Mouse (Mus musculus) stomach, postnatal 0 days (tissue): Measurements from ENCODE around the gene Olfr667. TPM values are rescaled to one million over a fixed set of nuclear protein-coding genes. Genes with fewer than 3 reads are reported as not detected.

Experiments used
- ATAC-seq: fragments of 200-750 bp; cut with Nextera tagmentation; 2 replicates; pipeline ENCODE4 v1.8.0; 2017; ENCODE audit not compliant: low FRiP score, low TSS enrichment
- DNase-seq: peaks from one replicate; pipeline ENCODE4 v3.0.0-alpha.2; 2016; ENCODE audit warnings: low spot score
- H3K27ac ChIP-seq: fragments of 300-500 bp; sonication (generic); replicated peaks from 2 replicates; pipeline ENCODE4 v1.5.1; 2014; ENCODE audit warnings: mild to moderate bottlenecking, control low read depth
- H3K27me3 ChIP-seq: fragments of 300-500 bp; sonication (generic); 2 replicates; pipeline ENCODE4 v1.6.1; 2014; ENCODE audit warnings: low read length; ENCODE audit not compliant: control insufficient read depth, insufficient read depth
- H3K36me3 ChIP-seq: fragments of 300-500 bp; sonication (generic); 2 replicates; pipeline ENCODE4 v1.6.1; 2014; ENCODE audit warnings: low read length, mixed read lengths; ENCODE audit not compliant: control insufficient read depth, insufficient read depth
- H3K4me1 ChIP-seq: fragments of 300-500 bp; sonication (generic); replicated peaks from 2 replicates; pipeline ENCODE4 v1.6.1; 2014; ENCODE audit warnings: antibody characterized with exemption; ENCODE audit not compliant: control insufficient read depth, insufficient read depth
- H3K4me2 ChIP-seq: fragments of 300-500 bp; sonication (generic); replicated peaks from 2 replicates; pipeline ENCODE4 v1.6.1; 2014; ENCODE audit warnings: low read depth, mild to moderate bottlenecking, control low read depth, moderate library complexity
- H3K4me3 ChIP-seq: fragments of 300-500 bp; sonication (generic); 2 replicates; pipeline ENCODE4 v1.5.1; 2014; ENCODE audit warnings: low read depth, low read length, control low read depth
- H3K9ac ChIP-seq: fragments of 300-500 bp; sonication (generic); 2 replicates; pipeline ENCODE4 v1.6.1; 2014; ENCODE audit warnings: mild to moderate bottlenecking, low read length, control low read depth, mixed read lengths
- H3K9me3 ChIP-seq: fragments of 300-500 bp; sonication (generic); 2 replicates; pipeline ENCODE4 v1.6.1; 2016; ENCODE audit warnings: low read length; ENCODE audit not compliant: control insufficient read depth
- CTCF ChIP-seq: IDR thresholded peaks from 2 replicates; pipeline ENCODE4 v1.5.1; 2016; ENCODE audit warnings: antibody characterized with exemption, low read depth, mild to moderate bottlenecking, moderate library complexity
- EP300 ChIP-seq: optimal IDR thresholded peaks from 2 replicates; pipeline ENCODE3; 2016; ENCODE audit warnings: antibody characterized with exemption
- whole genome bisulfite sequencing: fragments of 180-500 bp; shearing (Covaris S2); extraction: QIAGEN DNeasy Blood & Tissue Kit; methylation state at CpG from one replicate; pipeline ENCODE4 v1.1.7; 2014; 5-methylcytosine and 5-hydroxymethylcytosine counted together
- polyA plus RNA-seq: library from polyadenylated mRNA; unstranded; fragments of >200 nt; fragmentation: Nextera tagmentation; extraction: Ambion mirVana; gene quantifications from 2 replicates; pipeline ENCODE4 v1.2.1, GENCODE M21; 2015

The Olfr667 gene
- polyA plus RNA-seq, 1 experiment from 2014 or later = not detected

DNA sequence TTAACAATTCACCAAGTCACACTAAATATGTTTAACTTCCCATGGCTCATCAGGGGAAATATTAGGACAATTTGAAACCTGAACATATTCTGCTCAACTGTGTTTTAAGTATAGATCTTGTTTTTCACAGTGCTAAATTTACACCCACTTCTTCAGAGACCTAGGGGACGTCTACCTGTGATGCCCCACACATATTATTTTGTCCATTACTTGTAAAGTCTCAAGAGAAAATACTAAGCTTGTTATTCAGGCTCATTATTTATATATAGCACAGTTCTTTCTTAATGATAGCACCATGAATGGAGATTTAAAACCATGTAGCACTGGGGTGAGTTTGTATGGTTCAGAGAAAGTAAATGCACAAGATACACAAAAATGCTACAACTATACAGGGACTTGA lies 43.6 kb downstream of the Olfr667 start, which contains the start of gene Olfr665:
TSS of gene Olfr665 (plus strand) at position 301 of the 400 bp plus-strand sequence.
- WGBS = 26% methylated on average over 1 of the region's 1 CpGs
- H3K27ac ChIP-seq = no peak within 1 kb of the TSS
- ATAC-seq (no peak), DNase-seq (no peak)
- no peak within 1 kb of the TSS for H3K4me2 ChIP-seq
- TF ChIP-seq EP300 (no peak), CTCF (no peak)
- H3K27me3 ChIP-seq = no peaks in the 10 kb centered on the region
- no peaks in the 10 kb centered on the region for H3K4me1 ChIP-seq
- no peak within 1 kb of the TSS for H3K4me3 ChIP-seq
- no peak within 1 kb of the TSS for H3K9ac ChIP-seq
- H3K9me3 ChIP-seq = no peaks in the 10 kb centered on the region
- no peaks in the 10 kb centered on the region for H3K36me3 ChIP-seq

Other genes with a start within 250 kb of the Olfr667 start
- gene Olfr661, start 235.0 kb downstream of the Olfr667 start, polyA plus RNA-seq = not detected in 2 replicates
- gene Usp17le, start 144.0 kb downstream of the Olfr667 start, polyA plus RNA-seq = not detected in 2 replicates
- gene Usp17lb, start 78.9 kb downstream of the Olfr667 start, polyA plus RNA-seq = not detected in 2 replicates
- not detected in 2 replicates for gene Usp17la, start 64.5 kb downstream of the Olfr667 start, polyA plus RNA-seq
- not detected in 2 replicates for gene Olfr665, start 43.5 kb downstream of the Olfr667 start, polyA plus RNA-seq
- 0.10 TPM in 1 of 2 replicates, not detected in the other for gene Olfr666, start 25.5 kb downstream of the Olfr667 start, polyA plus RNA-seq
- not detected in 2 replicates for gene Olfr668, start 6.6 kb upstream of the Olfr667 start, polyA plus RNA-seq
- gene Olfr669, start 12.8 kb upstream of the Olfr667 start, polyA plus RNA-seq = not detected in 2 replicates
- not detected in 2 replicates for gene Olfr670, start 41.1 kb upstream of the Olfr667 start, polyA plus RNA-seq
- not detected in 2 replicates for gene Olfr671, start 57.6 kb upstream of the Olfr667 start, polyA plus RNA-seq
- not detected in 2 replicates for gene Olfr672, start 80.5 kb upstream of the Olfr667 start, polyA plus RNA-seq
- not detected in 2 replicates for gene Olfr675, start 107.0 kb upstream of the Olfr667 start, polyA plus RNA-seq
- gene Olfr676, start 111.2 kb upstream of the Olfr667 start, polyA plus RNA-seq = not detected in 2 replicates
- gene Olfr677, start 129.9 kb upstream of the Olfr667 start, polyA plus RNA-seq = not detected in 2 replicates
- not detected in 2 replicates for gene Olfr678, start 143.0 kb upstream of the Olfr667 start, polyA plus RNA-seq
- gene Olfr679, start 159.7 kb upstream of the Olfr667 start, polyA plus RNA-seq = not detected in 2 replicates
- not detected in 2 replicates for gene Olfr680-ps1, start 171.3 kb upstream of the Olfr667 start, polyA plus RNA-seq
- gene Olfr681, start 195.4 kb upstream of the Olfr667 start, polyA plus RNA-seq = 0.02 TPM in 1 of 2 replicates, not detected in the other
- not detected in 2 replicates for gene Olfr683, start 225.5 kb upstream of the Olfr667 start, polyA plus RNA-seq
- not detected in 2 replicates for gene Olfr684, start 242.2 kb upstream of the Olfr667 start, polyA plus RNA-seq